Mouse (Mus musculus) splenic B cell, adult 2 months (primary cell): ENCODE measurements around the gene Gm7361.
"Not testable (repeated sequence)": the region's sequence is repeated elsewhere in the genome, so short reads cannot be mapped to it uniquely, and the experiment has no call there.

Experiments used
- DNase-seq: peaks from one replicate; pipeline ENCODE4 v3.0.0-alpha.2; 2011; ENCODE audit warnings: low read depth, low spot score
- H3K27me3 ChIP-seq: 2 replicates; pipeline ENCODE4 v1.6.1; 2012; ENCODE audit warnings: mild to moderate bottlenecking, low read length, moderate library complexity, mixed read lengths; ENCODE audit not compliant: control insufficient read depth, poor library complexity, insufficient read depth, severe bottlenecking
- H3K36me3 ChIP-seq: 2 replicates; pipeline ENCODE4 v1.6.1; 2012; ENCODE audit warnings: mild to moderate bottlenecking, low read length, moderate library complexity, mixed read lengths; ENCODE audit not compliant: control insufficient read depth, poor library complexity, insufficient read depth, severe bottlenecking

The Gm7361 gene

DNA sequence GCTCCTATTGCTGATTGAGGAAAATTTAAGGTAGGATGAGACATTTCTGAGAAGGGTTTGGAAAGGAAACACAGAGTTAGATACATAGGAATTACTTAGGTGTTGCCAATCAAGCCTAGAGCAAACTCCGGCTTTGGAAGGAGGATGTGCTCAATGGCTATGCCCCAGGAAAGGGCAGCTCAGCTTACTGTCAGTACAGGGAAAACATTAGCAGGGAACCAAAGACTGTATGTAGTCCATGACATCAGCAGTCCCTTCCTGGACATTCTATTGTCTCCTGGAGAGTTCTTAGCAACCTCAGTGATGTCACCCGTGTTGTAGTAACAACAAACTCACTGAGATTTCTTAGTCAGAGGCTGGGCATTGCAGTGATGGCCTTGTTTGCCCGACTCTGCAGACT lies at the start of gene Gm7361:
TSS of gene Gm7361 (plus strand) at position 301 of the 400 bp plus-strand sequence.
- not testable (repeated sequence) for H3K27me3 ChIP-seq, DNase-seq, H3K36me3 ChIP-seq

GRCm38 (mm10) chr5:26211030-26211429 lies 46.5 kb upstream of the Gm7361 start:
- no peaks in the 10 kb centered on the region for H3K27me3 ChIP-seq
- DNase-seq, result no peak
- H3K36me3 ChIP-seq, result no peaks in the 10 kb centered on the region

GRCm38 (mm10) chr5:26222076-26222475 lies 35.4 kb upstream of the Gm7361 start:
- DNase-seq, result no peak
- no peaks in the 10 kb centered on the region for H3K27me3 ChIP-seq

GRCm38 (mm10) chr5:26266656-26267055 lies 9.2 kb downstream of the Gm7361 start:
- not testable (repeated sequence) for H3K27me3 ChIP-seq, H3K36me3 ChIP-seq, DNase-seq

More at GRCm38 (mm10) chr5:26222076-26222475, 35.4 kb upstream of the Gm7361 start:
- H3K36me3 ChIP-seq, result no peaks in the 10 kb centered on the region

- no peaks in the 10 kb centered on the region for H3K36me3 ChIP-seq
- no peak for DNase-seq
- no peaks in the 10 kb centered on the region for H3K27me3 ChIP-seq
These were observed 22.9 kb downstream of the Gm7361 start for GRCm38 (mm10) chr5:26280361-26280760.

- Histone ChIP-seq H3K36me3 (no peaks in the 10 kb centered on the region), H3K27me3 (no peaks in the 10 kb centered on the region)
- DNase-seq, result no peak
These were observed 24.2 kb downstream of the Gm7361 start for GRCm38 (mm10) chr5:26281717-26282116.

DNA sequence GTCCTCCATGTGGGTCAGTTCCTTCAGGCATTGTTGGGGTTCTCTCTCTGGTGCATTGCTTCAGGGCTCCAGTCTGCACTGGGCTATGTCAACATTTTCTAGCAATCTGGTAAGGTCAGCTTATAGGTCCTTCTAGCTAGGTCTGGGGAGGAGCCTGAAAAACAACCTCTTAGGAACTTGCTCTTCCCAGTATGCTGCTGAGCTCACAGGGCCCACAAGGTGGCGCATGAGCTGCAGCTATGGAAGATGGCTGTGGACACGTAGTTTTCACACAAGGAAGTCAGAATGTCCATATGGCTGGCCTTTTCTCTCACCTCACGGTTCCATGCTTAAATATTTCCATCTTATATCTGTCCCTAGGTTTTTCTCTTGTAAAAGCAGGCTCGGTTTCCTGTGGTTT lies 24.8 kb downstream of the Gm7361 start:
- no peak for DNase-seq
- Histone ChIP-seq H3K27me3 (no peaks in the 10 kb centered on the region), H3K36me3 (no peaks in the 10 kb centered on the region)

DNA sequence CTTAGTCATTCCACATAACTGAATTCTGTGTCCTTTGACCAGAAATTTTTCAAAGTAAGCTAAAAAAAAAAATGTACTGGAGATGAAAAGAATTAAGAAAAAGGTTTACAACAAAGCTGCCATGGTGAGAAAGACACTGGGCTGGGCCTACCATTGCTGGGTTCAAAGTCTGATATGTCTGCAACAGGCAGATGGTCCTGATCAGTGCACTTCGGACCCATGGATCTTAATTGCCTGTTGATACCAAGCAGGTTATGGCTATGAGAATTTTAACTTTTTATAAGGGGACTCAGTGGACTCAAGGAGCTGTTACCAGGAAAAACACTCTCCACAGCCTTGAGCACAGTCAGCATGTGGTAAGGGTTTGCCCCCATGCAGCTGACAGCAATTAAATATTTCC lies 25.9 kb downstream of the Gm7361 start:
- Histone ChIP-seq H3K36me3 (no peaks in the 10 kb centered on the region), H3K27me3 (no peaks in the 10 kb centered on the region)
- no peak for DNase-seq

DNA sequence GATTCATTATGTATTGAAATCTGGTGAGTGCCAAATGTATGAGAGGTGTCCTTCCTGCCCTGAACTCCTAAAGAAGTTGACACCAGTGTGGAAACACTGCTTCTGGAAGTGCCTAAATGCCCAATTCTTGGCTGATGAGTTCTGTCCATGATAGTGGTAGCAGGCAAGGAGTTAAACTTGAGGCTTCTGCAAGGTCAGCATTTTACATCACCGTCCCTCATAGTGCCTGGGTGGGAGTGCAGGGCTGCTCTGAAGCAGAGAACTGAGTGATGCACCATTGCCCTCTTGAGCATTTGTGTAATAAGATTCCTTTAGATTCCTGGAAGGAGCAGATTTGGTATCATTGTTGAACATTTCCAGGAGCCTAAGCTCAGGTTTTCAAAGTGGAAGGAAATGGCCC lies 34.1 kb downstream of the Gm7361 start:
- H3K36me3 ChIP-seq, result no peaks in the 10 kb centered on the region
- no peaks in the 10 kb centered on the region for H3K27me3 ChIP-seq
- no peak for DNase-seq

- Histone ChIP-seq H3K27me3 (no peaks in the 10 kb centered on the region), H3K36me3 (no peaks in the 10 kb centered on the region)
- no peak for DNase-seq
These were observed 35.8 kb downstream of the Gm7361 start for GRCm38 (mm10) chr5:26293258-26293657.
